Mouse (Mus musculus): ENCODE measurements around the gene Rap1gap2. TPM values are rescaled to one million over a fixed set of nuclear protein-coding genes. Genes with fewer than 3 reads are reported as not detected.

Rap1gap2 gene
- total and polyA plus RNA-seq, 3 experiments, result 55.4 to 79.8 (median 76.6) TPM

DNA sequence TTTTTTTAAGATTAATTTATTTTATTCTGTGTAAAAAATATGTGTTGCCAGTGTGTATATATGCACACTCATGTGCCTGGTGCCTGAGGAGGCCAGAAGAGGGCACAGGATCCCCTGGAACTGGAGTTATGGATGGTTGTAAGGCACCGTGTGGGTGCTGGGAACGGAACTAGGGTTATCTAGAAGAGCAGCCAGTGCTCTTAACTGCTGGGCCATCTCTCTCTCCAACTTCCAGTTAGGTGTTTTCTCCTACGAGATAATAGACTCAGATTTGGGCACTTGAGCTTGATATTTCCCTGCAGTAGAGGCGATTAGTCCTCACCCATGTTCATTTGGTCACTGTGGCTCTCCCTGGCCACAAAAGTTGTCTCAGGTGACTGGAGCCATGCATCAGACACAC lies 49.3 kb downstream of the Rap1gap2 start:
- Histone ChIP-seq H3K9ac (ENCODE audit: insufficient read depth, low read depth) (no peak overlapping the region), H3K4me1 (ENCODE audit: control insufficient read depth in 1 of 2, insufficient read depth in 2 of 2) (peaks cover 0 to 2% of the 10 kb centered on the region in 2 experiments; a peak in 2 of 4 replicates), H3K27me3 (replicated peaks) (peaks cover 85% of the 10 kb centered on the region), H3K4me2 (ENCODE audit: insufficient read depth, low read depth, poor library complexity, severe bottlenecking) (no peak overlapping the region), H3K9me3 (replicated peaks; ENCODE audit: low read length) (peaks cover 4% of the 10 kb centered on the region), H3K27ac (ENCODE audit: insufficient read depth, low read depth) (no peak overlapping the region), H3K4me3 (replicated peaks in 1 of 3; ENCODE audit: low read depth in 2 of 3, low read length in 2 of 3, poor library complexity in 1 of 3) (no peak overlapping the region), H3K79me2 (replicated peaks; ENCODE audit: control insufficient read depth, extremely low read depth, insufficient read depth, poor library complexity, severe bottlenecking) (no peaks in the 10 kb centered on the region), H3K36me3 (replicated peaks in 1 of 2; ENCODE audit: control insufficient read depth in 1 of 2, insufficient read depth in 1 of 2, low read length in 1 of 2) (no peaks in the 10 kb centered on the region)
- in situ Hi-C loops (cut with MboI; ENCODE audit: low pct_ligation_motif_present, low pct_unique_long_range_greater_than_20kb, low sequenced_read_pairs), result no loop called here
- DNase-seq (ENCODE audit: extremely low read depth), result no peak
- dilution Hi-C loops (cut with MboI; ENCODE audit: extremely low pct_ligation_motif_present, extremely low pct_unique_long_range_greater_than_20kb, low sequenced_read_pairs), result no loop called here
- TF ChIP-seq ZMIZ1 (IDR thresholded peaks at IDR 0.05; ENCODE audit: low read depth, low read length) (no peak), MAX (IDR thresholded peaks at IDR 0.05; ENCODE audit: low read length) (no peak), CTCF (conservative IDR thresholded peaks at IDR 0.05 in 1 of 2, IDR thresholded peaks at IDR 0.05 in 1 of 2; ENCODE audit: low read depth in 2 of 2, low read length in 2 of 2) (no peak), MXI1 (IDR thresholded peaks at IDR 0.05; ENCODE audit: low read depth, low read length) (no peak), USF1 (IDR thresholded peaks at IDR 0.05; ENCODE audit: low read depth, low read length) (no peak), MAFK (IDR thresholded peaks at IDR 0.05; ENCODE audit: insufficient replicate concordance, low read length) (no peak), ELF1 (IDR thresholded peaks at IDR 0.05; ENCODE audit: low read depth, low read length) (no peak)

GRCm38 (mm10) chr11:74560600-74561227 lies 50.0 kb downstream of the Rap1gap2 start:
- H3K9ac ChIP-seq (ENCODE audit: insufficient read depth, low read depth), result no peak overlapping the region
- no peak overlapping the region for H3K27ac ChIP-seq (ENCODE audit: insufficient read depth, low read depth)
- no peak for DNase-seq (ENCODE audit: extremely low read depth)
- H3K79me2 ChIP-seq (replicated peaks; ENCODE audit: control insufficient read depth, extremely low read depth, insufficient read depth, poor library complexity, severe bottlenecking), result no peaks in the 10 kb centered on the region
- dilution Hi-C loops (cut with MboI; ENCODE audit: extremely low pct_ligation_motif_present, extremely low pct_unique_long_range_greater_than_20kb, low sequenced_read_pairs), result no loop called here
- H3K9me3 ChIP-seq (replicated peaks; ENCODE audit: low read length), result peaks cover 4% of the 10 kb centered on the region
- no peak overlapping the region for H3K4me3 ChIP-seq (replicated peaks in 1 of 3; ENCODE audit: low read depth in 2 of 3, low read length in 2 of 3, poor library complexity in 1 of 3)
- TF ChIP-seq CHD1 (IDR thresholded peaks at IDR 0.05; ENCODE audit: low read depth, low read length), result no peak
- no peak for TF ChIP-seq POLR2A (IDR thresholded peaks at IDR 0.05; ENCODE audit: low read depth, low read length)
- peaks cover 80% of the 10 kb centered on the region for H3K27me3 ChIP-seq (replicated peaks)
- no peak overlapping the region for H3K4me2 ChIP-seq (ENCODE audit: insufficient read depth, low read depth, poor library complexity, severe bottlenecking)
- H3K36me3 ChIP-seq (replicated peaks in 1 of 2; ENCODE audit: control insufficient read depth in 1 of 2, insufficient read depth in 1 of 2, low read length in 1 of 2), result no peaks in the 10 kb centered on the region
- in situ Hi-C loops (cut with MboI; ENCODE audit: low pct_ligation_motif_present, low pct_unique_long_range_greater_than_20kb, low sequenced_read_pairs), result no loop called here
- peaks cover 6 to 9% of the 10 kb centered on the region in 2 experiments for H3K4me1 ChIP-seq (ENCODE audit: control insufficient read depth in 1 of 2, insufficient read depth in 2 of 2)

GRCm38 (mm10) chr11:74559793-74560433 lies 50.8 kb downstream of the Rap1gap2 start:
- peaks cover 73% of the 10 kb centered on the region for H3K27me3 ChIP-seq (replicated peaks)
- H3K27ac ChIP-seq (ENCODE audit: insufficient read depth, low read depth), result no peak overlapping the region
- peaks cover 4% of the 10 kb centered on the region for H3K9me3 ChIP-seq (replicated peaks; ENCODE audit: low read length)
- no peak for DNase-seq (ENCODE audit: extremely low read depth)
- H3K4me2 ChIP-seq (ENCODE audit: insufficient read depth, low read depth, poor library complexity, severe bottlenecking), result no peak overlapping the region
- H3K4me1 ChIP-seq (ENCODE audit: control insufficient read depth in 1 of 2, insufficient read depth in 2 of 2), result peaks cover 10 to 17% of the 10 kb centered on the region in 2 experiments
- dilution Hi-C loops (cut with MboI; ENCODE audit: extremely low pct_ligation_motif_present, extremely low pct_unique_long_range_greater_than_20kb, low sequenced_read_pairs) (no loop called here), in situ Hi-C loops (cut with MboI; ENCODE audit: low pct_ligation_motif_present, low pct_unique_long_range_greater_than_20kb, low sequenced_read_pairs) (no loop called here)
- no peak for TF ChIP-seq POLR2AphosphoS2 (IDR thresholded peaks at IDR 0.05; ENCODE audit: low read depth, low read length)
- TF ChIP-seq ZC3H11A (IDR thresholded peaks at IDR 0.05; ENCODE audit: low read depth, low read length), result no peak
- no peak for TF ChIP-seq CHD1 (IDR thresholded peaks at IDR 0.05; ENCODE audit: low read depth, low read length)
- no peak for TF ChIP-seq JUND (conservative IDR thresholded peaks at IDR 0.05; ENCODE audit: low read depth, low read length)
- TF ChIP-seq USF1 (IDR thresholded peaks at IDR 0.05; ENCODE audit: low read depth, low read length), result no peak
- no peak for TF ChIP-seq IRF4 (IDR thresholded peaks at IDR 0.05; ENCODE audit: low read depth, low read length)
- no peak for TF ChIP-seq HCFC1 (IDR thresholded peaks at IDR 0.05; ENCODE audit: low read depth, low read length)
- TF ChIP-seq SMC3 (IDR thresholded peaks at IDR 0.05; ENCODE audit: low read depth, low read length), result no peak
- TF ChIP-seq MAZ (IDR thresholded peaks at IDR 0.05; ENCODE audit: low read depth, low read length), result no peak
- no peak for TF ChIP-seq MAFK (IDR thresholded peaks at IDR 0.05; ENCODE audit: insufficient replicate concordance, low read length)
- no peak for TF ChIP-seq TBP (conservative IDR thresholded peaks at IDR 0.05; ENCODE audit: low read depth, low read length)
- no peaks in the 10 kb centered on the region for H3K36me3 ChIP-seq (replicated peaks in 1 of 2; ENCODE audit: control insufficient read depth in 1 of 2, insufficient read depth in 1 of 2, low read length in 1 of 2)
- no peaks in the 10 kb centered on the region for H3K79me2 ChIP-seq (replicated peaks; ENCODE audit: control insufficient read depth, extremely low read depth, insufficient read depth, poor library complexity, severe bottlenecking)
- no peak overlapping the region for H3K4me3 ChIP-seq (replicated peaks in 1 of 3; ENCODE audit: low read depth in 2 of 3, low read length in 2 of 3, poor library complexity in 1 of 3)
- H3K9ac ChIP-seq (ENCODE audit: insufficient read depth, low read depth), result no peak overlapping the region
